Comparison of ENCODE assay signal across 18 mouse cellular contexts in the genomic region with DNA sequence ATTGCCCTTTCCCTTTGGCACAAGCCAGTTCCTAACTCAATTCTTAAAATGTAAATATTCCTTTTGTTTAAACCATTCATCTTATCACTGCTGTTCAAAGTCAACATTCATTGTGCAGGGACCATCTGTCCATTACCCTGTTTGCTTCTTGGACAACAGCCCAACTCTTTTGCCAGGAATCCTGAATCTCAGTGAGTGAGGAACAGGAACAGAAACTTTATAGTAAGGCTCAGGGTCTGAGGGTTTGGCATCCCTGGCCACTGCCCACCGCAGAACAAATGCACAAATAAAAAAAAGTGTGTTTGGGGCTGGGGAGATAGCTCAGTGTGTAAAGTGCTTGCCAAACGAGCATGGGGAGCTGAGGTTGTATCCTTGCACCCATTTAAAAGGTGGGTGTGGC.
DNase-seq lines count a peak whose midpoint lies in the region; ATAC-seq and TF ChIP-seq lines count a peak whose summit lies in the region.
"Had no signal": no experiment of that assay in that cellular context is flagged by ENCODE, and none has a peak within 500 bp of the region (broad histone marks: within the 10 kb centered on the region; RNA-seq: fewer than 3 reads in every experiment).

No protein-coding gene starts in this region.

- no peaks in the 10 kb centered on the region for H3K9me3 ChIP-seq in forebrain, embryonic 14.5 days (replicated peaks; ENCODE audit: control insufficient read depth, low read length)
- H3K9me3 ChIP-seq in forebrain, embryonic 10.5 days = no peaks in the 10 kb centered on the region; the same call in 1 of the 2 replicates
- no peaks in the 10 kb centered on the region for H3K9me3 ChIP-seq in hindbrain, postnatal 0 days (ENCODE audit: low read length)
- H3K9me3 ChIP-seq in hindbrain, embryonic 11.5 days (ENCODE audit: control insufficient read depth, low read length) = no peaks in the 10 kb centered on the region
- no peaks in the 10 kb centered on the region for H3K9me3 ChIP-seq in neural tube, embryonic 15.5 days (replicated peaks)
- H3K9me3 ChIP-seq: embryonic facial prominence, embryonic 13.5 days had no signal

- H3K4me1 ChIP-seq in forebrain, embryonic 14.5 days (ENCODE audit: control insufficient read depth, insufficient read depth, low read length) = peaks cover 8% of the 10 kb centered on the region
- peaks cover 23% of the 10 kb centered on the region for H3K4me1 ChIP-seq in forebrain, embryonic 10.5 days
- peaks cover 5% of the 10 kb centered on the region; the same call in 1 of the 2 replicates for H3K4me1 ChIP-seq in hindbrain, postnatal 0 days (ENCODE audit: insufficient read depth, low read length)
- H3K4me1 ChIP-seq in hindbrain, embryonic 11.5 days (replicated peaks; ENCODE audit: control insufficient read depth, insufficient read depth, low read length) = no peaks in the 10 kb centered on the region
- peaks cover 8% of the 10 kb centered on the region; the same call in 1 of the 2 replicates for H3K4me1 ChIP-seq in neural tube, embryonic 15.5 days

- no peak overlapping the region for H3K4me3 ChIP-seq in forebrain, embryonic 14.5 days (ENCODE audit: low read depth, low read length)
- H3K4me3 ChIP-seq in forebrain, embryonic 10.5 days = no peak overlapping the region
- no peak overlapping the region for H3K4me3 ChIP-seq in hindbrain, postnatal 0 days (ENCODE audit: low read length)
- H3K4me3 ChIP-seq in hindbrain, embryonic 11.5 days (ENCODE audit: low read depth, low read length) = no peak overlapping the region
- H3K4me3 ChIP-seq in neural tube, embryonic 15.5 days (replicated peaks) = no peak overlapping the region
- H3K4me3 ChIP-seq: embryonic facial prominence, embryonic 13.5 days; layer of hippocampus, adult 2 months had no signal

- 47% methylated on average over 2 of the region's 2 CpGs for WGBS in forebrain, embryonic 14.5 days
- 81% methylated on average over 2 of the region's 2 CpGs for WGBS in forebrain, embryonic 10.5 days
- WGBS in hindbrain, postnatal 0 days = 35% methylated on average over 2 of the region's 2 CpGs
- WGBS in hindbrain, embryonic 11.5 days = 65% methylated on average over 2 of the region's 2 CpGs
- WGBS in neural tube, embryonic 15.5 days = 40% methylated on average over 2 of the region's 2 CpGs

- H3K36me3 ChIP-seq in forebrain, embryonic 14.5 days (ENCODE audit: control insufficient read depth, insufficient read depth, low read length) = no peaks in the 10 kb centered on the region
- peaks cover 12% of the 10 kb centered on the region for H3K36me3 ChIP-seq in forebrain, embryonic 10.5 days (replicated peaks)
- H3K36me3 ChIP-seq in hindbrain, postnatal 0 days (ENCODE audit: insufficient read depth, low read length) = no peaks in the 10 kb centered on the region
- no peaks in the 10 kb centered on the region for H3K36me3 ChIP-seq in hindbrain, embryonic 11.5 days (ENCODE audit: control insufficient read depth, insufficient read depth, low read length)
- H3K36me3 ChIP-seq in neural tube, embryonic 15.5 days = no peaks in the 10 kb centered on the region
- H3K36me3 ChIP-seq: embryonic facial prominence, embryonic 13.5 days had no signal

- no peak for TF ChIP-seq CTCF in hindbrain, postnatal 0 days (IDR thresholded peaks at IDR 0.05; ENCODE audit: low read depth)

- ATAC-seq in forebrain, embryonic 14.5 days = peak; percentile 26; the same call in 1 of the 2 replicates
- no peak for ATAC-seq in hindbrain, postnatal 0 days
- ATAC-seq in hindbrain, embryonic 11.5 days (ENCODE audit: low FRiP score) = no peak
- no peak for ATAC-seq in neural tube, embryonic 15.5 days (ENCODE audit: low FRiP score)
- peak; percentile 41 for ATAC-seq in megakaryocyte, adult 5-6 weeks (ENCODE audit: poor library complexity, severe bottlenecking)
- no peak for ATAC-seq in frontal cortex, adult (ENCODE audit: low TSS enrichment)

- no peak overlapping the region for H3K27ac ChIP-seq in forebrain, embryonic 14.5 days (ENCODE audit: low read depth, low read length)
- no peak overlapping the region for H3K27ac ChIP-seq in forebrain, embryonic 10.5 days
- no peak overlapping the region for H3K27ac ChIP-seq in hindbrain, postnatal 0 days
- no peak overlapping the region for H3K27ac ChIP-seq in hindbrain, embryonic 11.5 days (ENCODE audit: low read depth, low read length)
- 0 out of 2 replicates have a peak overlapping the region, but pooled peaks have one; percentile 11 for H3K27ac ChIP-seq in neural tube, embryonic 15.5 days (replicated peaks)
- H3K27ac ChIP-seq: embryonic facial prominence, embryonic 13.5 days; layer of hippocampus, adult 2 months had no signal

- DNase-seq in forebrain, embryonic 14.5 days (ENCODE audit: low spot score) = peak; percentile 69
- no peak for DNase-seq in forebrain, embryonic 10.5 days (ENCODE audit: extremely low spot score, low spot score)
- DNase-seq in hindbrain, postnatal 0 days (ENCODE audit: low spot score) = peak; percentile 57
- DNase-seq in hindbrain, embryonic 11.5 days (ENCODE audit: low spot score) = no peak
- DNase-seq in neural tube, embryonic 10.5 days (ENCODE audit: extremely low spot score, low spot score) = no peak
- DNase-seq: adrenal gland, adult 2 months; cerebellum, adult 11 months; heart, adult 11 months; heart, postnatal 14 days; left cerebral cortex, postnatal 4 days; midbrain, embryonic 14.5 days; right cerebral cortex, adult 18-20 months had no signal

- H3K4me2 ChIP-seq in forebrain, embryonic 14.5 days (ENCODE audit: low read length) = no peak overlapping the region
- H3K4me2 ChIP-seq in hindbrain, postnatal 0 days (ENCODE audit: low read depth, low read length) = no peak overlapping the region
- no peak overlapping the region for H3K4me2 ChIP-seq in hindbrain, embryonic 11.5 days (replicated peaks; ENCODE audit: low read depth, low read length)
- no peak overlapping the region for H3K4me2 ChIP-seq in neural tube, embryonic 15.5 days
- H3K4me2 ChIP-seq: embryonic facial prominence, embryonic 13.5 days; liver, embryonic 11.5 days had no signal

- no peaks in the 10 kb centered on the region for H3K27me3 ChIP-seq in forebrain, embryonic 14.5 days (replicated peaks; ENCODE audit: control insufficient read depth, insufficient read depth, low read length)
- H3K27me3 ChIP-seq in forebrain, embryonic 10.5 days (ENCODE audit: poor library complexity, severe bottlenecking) = no peaks in the 10 kb centered on the region
- no peaks in the 10 kb centered on the region for H3K27me3 ChIP-seq in hindbrain, postnatal 0 days (ENCODE audit: insufficient read depth, low read length)
- no peaks in the 10 kb centered on the region for H3K27me3 ChIP-seq in hindbrain, embryonic 11.5 days (ENCODE audit: control insufficient read depth, insufficient read depth, low read length)
- no peaks in the 10 kb centered on the region for H3K27me3 ChIP-seq in neural tube, embryonic 15.5 days (replicated peaks)
- H3K27me3 ChIP-seq: embryonic facial prominence, embryonic 13.5 days had no signal

- no peak overlapping the region for H3K9ac ChIP-seq in forebrain, embryonic 14.5 days (ENCODE audit: low read length)
- H3K9ac ChIP-seq in hindbrain, postnatal 0 days (replicated peaks; ENCODE audit: low read length) = no peak overlapping the region
- H3K9ac ChIP-seq in hindbrain, embryonic 11.5 days (ENCODE audit: low read depth, low read length) = no peak overlapping the region
- H3K9ac ChIP-seq in neural tube, embryonic 15.5 days (replicated peaks) = no peak overlapping the region
- H3K9ac ChIP-seq: embryonic facial prominence, embryonic 13.5 days had no signal

Comparison
In these comparisons a context has a peak if more than half of its experiments do, and no peak if none do; other contexts are left out.
1. DNase-seq: peak in forebrain, embryonic 14.5 days (single experiment) and hindbrain, postnatal 0 days (single experiment); none in forebrain, embryonic 10.5 days (single experiment), hindbrain, embryonic 11.5 days (single experiment) and neural tube, embryonic 10.5 days (single experiment).
2. ATAC-seq: peak in forebrain, embryonic 14.5 days (single experiment) and megakaryocyte, adult 5-6 weeks (single experiment); none in hindbrain, postnatal 0 days (single experiment), hindbrain, embryonic 11.5 days (single experiment), neural tube, embryonic 15.5 days (single experiment) and frontal cortex, adult (single experiment).